Mouse (Mus musculus) liver, embryonic 14.5 days (tissue): ENCODE data around the gene Hdac1. TPM values are rescaled to one million over a fixed set of nuclear protein-coding genes. Genes with fewer than 3 reads are reported as not detected.
"Not testable (repeated sequence)": the region's sequence is repeated elsewhere in the genome, so short reads cannot be mapped to it uniquely, and the experiment has no call there.

ENCODE experiments used
- ATAC-seq: fragments of 200-750 bp; cut with Nextera tagmentation; 2 replicates; pipeline ENCODE4 v1.8.0; 2017; ENCODE audit warnings: moderate number of reproducible peaks, mild to moderate bottlenecking, moderate library complexity; ENCODE audit not compliant: insufficient read depth
- DNase-seq, 3 experiments: peaks; one replicate each; pipeline ENCODE4 v3.0.0-alpha.2; 2012 to 2013; ENCODE audit warnings: low read depth in 3 of 3, low spot score in 3 of 3
- H3K27ac ChIP-seq: fragments of 300-500 bp; sonication (generic); 2 replicates; pipeline ENCODE4 v1.5.1; 2014; ENCODE audit warnings: moderate library complexity, mild to moderate bottlenecking, control low read depth, inconsistent platforms
- H3K27me3 ChIP-seq: fragments of 300-500 bp; sonication (generic); 2 replicates; pipeline ENCODE4 v1.6.1; 2014; ENCODE audit warnings: mild to moderate bottlenecking, low read length, moderate library complexity; ENCODE audit not compliant: control insufficient read depth, insufficient read depth
- H3K36me3 ChIP-seq: fragments of 300-500 bp; sonication (generic); replicated peaks from 2 replicates; pipeline ENCODE4 v1.6.1; 2014; ENCODE audit warnings: low read depth; ENCODE audit not compliant: control insufficient read depth, insufficient read depth
- H3K4me1 ChIP-seq, 2 experiments: fragments of 200-500 bp in 1 of 2; fragments of 300-500 bp in 1 of 2; sonication (generic) in 1 of 2; replicated peaks; 2 replicates each; pipeline ENCODE4 v1.6.1; 2012 to 2014; ENCODE audit warnings: antibody characterized with exemption in 1 of 2, inconsistent platforms in 1 of 2, low read length in 1 of 2; ENCODE audit not compliant: control insufficient read depth in 2 of 2, insufficient read depth in 2 of 2
- H3K4me2 ChIP-seq: fragments of 300-500 bp; sonication (generic); 2 replicates; pipeline ENCODE4 v1.6.1; 2014; ENCODE audit warnings: low read depth, mild to moderate bottlenecking, control low read depth, moderate library complexity
- H3K4me3 ChIP-seq, 2 experiments: fragments of 200-500 bp in 1 of 2; fragments of 300-500 bp in 1 of 2; sonication (generic) in 1 of 2; 2 replicates each; pipeline ENCODE4 v1.5.1; 2012 to 2014; ENCODE audit warnings: low read depth in 2 of 2, low read length in 2 of 2, mild to moderate bottlenecking in 2 of 2, control low read depth in 1 of 2, inconsistent platforms in 1 of 2, moderate library complexity in 1 of 2; ENCODE audit not compliant: insufficient read depth in 1 of 2
- H3K9ac ChIP-seq: fragments of 300-500 bp; sonication (generic); replicated peaks from 2 replicates; pipeline ENCODE4 v1.6.1; 2014; ENCODE audit warnings: mild to moderate bottlenecking, control low read depth, moderate library complexity
- H3K9me3 ChIP-seq: fragments of 300-500 bp; sonication (generic); 2 replicates; pipeline ENCODE4 v1.6.1; 2016; ENCODE audit warnings: low read length, mixed read lengths; ENCODE audit not compliant: control insufficient read depth
- CTCF ChIP-seq: IDR thresholded peaks from 2 replicates; pipeline ENCODE4 v1.5.1; 2016; ENCODE audit warnings: antibody characterized with exemption, low read depth, control low read depth
- EP300 ChIP-seq: IDR thresholded peaks from 2 replicates; pipeline ENCODE4 v1.6.1; 2016; ENCODE audit warnings: antibody characterized with exemption, low read depth
- WGBS: fragments of 180-500 bp; shearing (Covaris S2); extraction: QIAGEN DNeasy Blood & Tissue Kit; methylation state at CpG from one replicate; pipeline ENCODE4 v1.1.7; 2014; ENCODE audit not compliant: insufficient replicate concordance; 5-methylcytosine and 5-hydroxymethylcytosine counted together
- polyA plus RNA-seq, 2 experiments: library from polyadenylated mRNA; depleted of rRNA in 1 of 2; stranded (reverse) in 1 of 2; unstranded in 1 of 2; fragments of >200 nt; fragmentation: Nextera tagmentation in 1 of 2; extraction: Ambion mirVana in 1 of 2; gene quantifications; 2 replicates each; pipeline versions ENCODE4 v1.2.1 to v1.2.3; 2012 to 2014

Hdac1 gene
- polyA plus RNA-seq, 2 experiments, result 76.5 to 107 TPM

DNA sequence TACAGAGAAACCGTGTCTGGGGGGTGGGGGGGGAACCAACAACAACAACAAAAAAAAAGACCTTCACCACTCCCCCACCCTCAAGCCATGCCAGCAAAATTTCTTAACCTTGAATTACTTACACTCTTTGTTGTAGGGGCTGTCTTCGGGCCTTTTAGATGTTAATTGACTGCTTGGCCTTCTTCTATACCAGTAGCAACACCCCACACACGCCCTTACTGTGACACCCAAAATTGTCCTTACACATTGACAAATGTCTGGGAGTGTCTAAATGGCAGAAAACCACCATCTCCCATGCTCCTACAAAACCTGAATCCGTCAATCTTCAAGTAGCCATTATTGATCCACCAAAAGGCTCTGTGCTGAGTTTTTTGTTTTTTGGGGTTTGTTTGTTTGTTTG lies 1.6 kb upstream of the Hdac1 start:
- H3K36me3 ChIP-seq, result peaks cover 6% of the 10 kb centered on the region; the same call in 1 of the 2 replicates
- DNase-seq (no peak), ATAC-seq (no peak)
- H3K9ac ChIP-seq, result no peak overlapping the region
- no peak overlapping the region for H3K4me2 ChIP-seq
- H3K4me3 ChIP-seq, result no peak overlapping the region
- no peak overlapping the region for H3K27ac ChIP-seq
- no peaks in the 10 kb centered on the region for H3K9me3 ChIP-seq
- no peaks in the 10 kb centered on the region for H3K27me3 ChIP-seq
- WGBS, result 80% methylated on average over 4 of the region's 4 CpGs
- TF ChIP-seq EP300 (no peak), CTCF (no peak)
- H3K4me1 ChIP-seq, result peaks cover 13 to 18% of the 10 kb centered on the region in 2 experiments

DNA sequence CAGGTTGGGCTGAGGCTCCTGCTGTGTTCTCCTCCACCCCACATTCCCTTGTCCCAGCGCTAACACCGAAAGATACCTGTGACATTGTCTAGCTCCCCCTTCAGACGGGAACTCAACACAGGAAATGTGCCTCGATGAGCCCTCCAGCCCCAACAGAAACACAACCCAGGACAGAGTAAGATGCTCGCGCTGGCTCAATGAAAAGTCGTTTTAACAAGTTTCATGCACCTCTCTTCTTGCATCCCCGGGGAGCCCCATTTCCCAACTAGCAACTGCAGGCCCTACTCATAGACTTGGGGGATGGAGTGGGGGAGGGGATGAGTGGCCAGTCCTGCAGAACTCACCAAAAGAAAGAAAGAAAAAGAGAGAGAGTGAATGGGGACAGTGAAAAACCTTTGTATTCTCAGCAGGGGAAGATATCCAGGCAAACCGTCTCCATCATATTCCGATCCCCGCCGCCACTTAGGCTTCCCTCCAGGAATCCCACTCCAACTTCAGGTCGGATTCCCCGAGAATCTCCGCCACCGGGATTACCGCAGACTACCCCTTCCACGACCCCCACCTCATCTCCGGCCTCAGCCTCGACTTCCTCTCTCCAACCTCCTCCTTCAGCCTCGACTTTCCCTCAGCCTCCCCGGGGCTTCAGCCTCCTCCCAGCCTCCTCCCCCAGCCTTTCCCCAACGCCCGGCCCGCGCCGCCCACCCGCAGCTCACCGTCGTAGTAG lies 483 bp downstream of the Hdac1 start:
- TF ChIP-seq EP300 (no peak), CTCF (peak; percentile 59)
- Histone ChIP-seq H3K9ac (peak overlapping the region; percentile 96), H3K27ac (peak overlapping the region; percentile 76), H3K27me3 (no peaks in the 10 kb centered on the region), H3K9me3 (no peaks in the 10 kb centered on the region), H3K4me2 (peak overlapping the region; percentile 95), H3K4me1 (peaks cover 13 to 14% of the 10 kb centered on the region in 2 experiments), H3K36me3 (peaks cover 6% of the 10 kb centered on the region; the same call in 1 of the 2 replicates), H3K4me3 (peak overlapping the region; percentile 89 to 90)
- peak in 2 of 3 experiments; percentile 47 to 54 for DNase-seq
- ATAC-seq, result 0 out of 2 replicates have a peak, but pooled peaks have one; percentile 1
- under 1% methylated on average over 30 of the region's 30 CpGs for WGBS

DNA sequence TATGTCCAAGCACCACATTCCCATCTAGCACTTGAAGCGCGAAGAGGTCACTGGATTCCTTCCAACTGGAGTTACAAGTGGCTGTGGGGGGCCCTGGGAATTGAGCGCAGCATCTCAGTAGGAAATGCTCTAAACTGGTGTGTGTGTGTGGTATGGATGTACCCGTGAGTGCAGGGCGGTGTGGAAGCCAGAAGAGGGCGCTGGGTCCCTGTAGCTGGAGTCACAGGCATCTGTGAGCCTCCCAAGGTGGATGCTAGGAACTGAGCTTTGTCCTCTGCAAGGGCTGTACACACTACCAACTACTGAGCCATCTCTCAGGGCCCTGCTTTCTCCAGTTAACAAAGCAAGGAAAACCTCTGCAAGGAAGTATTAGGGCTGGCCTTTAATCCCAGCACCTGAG lies 2.5 kb downstream of the Hdac1 start:
- DNase-seq (no peak), ATAC-seq (no peak)
- Histone ChIP-seq H3K4me3 (no peak overlapping the region), H3K9ac (no peak overlapping the region), H3K9me3 (no peaks in the 10 kb centered on the region), H3K27ac (no peak overlapping the region), H3K36me3 (peaks cover 6% of the 10 kb centered on the region; the same call in 1 of the 2 replicates), H3K4me1 (peaks cover 13 to 14% of the 10 kb centered on the region in 2 experiments), H3K4me2 (no peak overlapping the region; the same call in 1 of the 2 replicates), H3K27me3 (no peaks in the 10 kb centered on the region)
- TF ChIP-seq CTCF, result peak; percentile 86
- no peak for TF ChIP-seq EP300
- WGBS, result 87% methylated on average over 6 of the region's 6 CpGs

DNA sequence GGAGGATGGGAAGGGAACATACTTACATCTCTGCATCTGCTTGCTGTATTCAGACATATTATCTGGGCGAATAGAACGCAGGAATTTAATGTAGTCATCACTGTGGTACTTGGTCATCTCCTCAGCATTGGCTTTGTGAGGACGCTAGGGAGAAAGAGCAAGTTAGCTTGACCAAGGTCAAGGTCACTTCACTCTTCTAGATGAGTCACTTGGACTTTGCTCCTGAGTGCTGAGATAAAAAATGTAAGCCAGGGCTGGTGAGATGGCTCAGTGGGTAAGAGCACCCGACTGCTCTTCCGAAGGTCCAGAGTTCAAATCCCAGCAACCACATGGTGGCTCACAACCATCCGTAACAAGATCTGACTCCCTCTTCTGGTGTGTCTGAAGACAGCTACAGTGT lies 13.6 kb downstream of the Hdac1 start:
- H3K9me3 ChIP-seq, DNase-seq: not testable (repeated sequence)

DNA sequence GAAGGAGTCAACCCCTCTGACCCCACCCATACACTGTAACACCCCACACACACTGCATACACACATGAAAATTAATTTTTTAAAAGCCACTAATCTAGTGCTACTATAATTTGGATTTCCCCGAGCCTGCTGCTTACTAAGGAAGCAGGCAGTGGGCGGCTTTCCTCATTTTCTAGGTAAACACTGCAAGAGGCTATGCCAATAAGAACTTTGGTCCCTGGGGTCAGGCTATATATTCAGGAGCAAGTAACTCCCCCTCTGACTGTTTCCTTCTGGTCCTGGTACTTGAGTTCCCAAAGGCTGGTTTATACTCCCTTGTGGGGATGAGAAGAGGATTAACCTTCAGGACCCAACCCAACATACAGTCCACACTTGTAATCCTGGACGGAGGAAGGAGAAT lies 16.6 kb downstream of the Hdac1 start:
- 81% methylated on average over 3 of the region's 3 CpGs for WGBS
- peaks cover 74% of the 10 kb centered on the region for H3K36me3 ChIP-seq
- no peak overlapping the region for H3K9ac ChIP-seq
- H3K4me1 ChIP-seq, result no peaks in the 10 kb centered on the region
- no peaks in the 10 kb centered on the region for H3K9me3 ChIP-seq
- H3K27me3 ChIP-seq, result no peaks in the 10 kb centered on the region
- DNase-seq, result no peak
- no peak for ATAC-seq
- no peak overlapping the region for H3K27ac ChIP-seq
- H3K4me3 ChIP-seq, result no peak overlapping the region
- H3K4me2 ChIP-seq, result no peak overlapping the region
- TF ChIP-seq CTCF (no peak), EP300 (no peak)

More for the DNA sequence above, 13.6 kb downstream of the Hdac1 start:
- H3K4me3 ChIP-seq, H3K27me3 ChIP-seq, ATAC-seq, H3K9ac ChIP-seq, H3K27ac ChIP-seq, H3K4me2 ChIP-seq, H3K4me1 ChIP-seq: not testable (repeated sequence)
- peaks cover 58% of the 10 kb centered on the region for H3K36me3 ChIP-seq
- WGBS, result 84% methylated on average over 5 of the region's 6 CpGs
